Mouse (Mus musculus): Measurements from ENCODE around the gene Klra3.
"Not testable (repeated sequence)": the region's sequence is repeated elsewhere in the genome, so short reads cannot be mapped to it uniquely, and the experiment has no call there.

The Klra3 gene

DNA sequence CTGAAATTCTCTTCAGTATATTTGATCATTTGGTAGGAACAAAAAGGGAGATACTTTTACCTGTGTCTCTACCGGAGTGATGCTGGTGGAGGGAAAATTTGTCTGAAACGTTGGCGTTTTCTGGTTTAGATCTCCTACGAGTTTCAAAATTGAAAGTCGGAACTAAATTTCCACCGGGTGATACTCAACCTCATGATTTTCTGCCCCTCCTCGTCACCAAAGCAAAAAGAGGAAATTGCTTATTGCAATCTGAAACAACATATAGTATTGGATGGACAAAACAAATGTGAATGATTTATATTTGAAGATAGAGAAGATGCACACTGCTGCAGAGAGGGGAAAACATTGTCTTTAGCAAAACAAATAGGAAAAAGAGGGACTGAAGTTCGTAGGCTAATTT lies at the start of gene Klra3:
Gene Klra3 (minus strand): TSS at position 164 of the 400 bp plus-strand sequence.
- no peak for DNase-seq (ENCODE audit: low spot score in 2 of 2)

DNA sequence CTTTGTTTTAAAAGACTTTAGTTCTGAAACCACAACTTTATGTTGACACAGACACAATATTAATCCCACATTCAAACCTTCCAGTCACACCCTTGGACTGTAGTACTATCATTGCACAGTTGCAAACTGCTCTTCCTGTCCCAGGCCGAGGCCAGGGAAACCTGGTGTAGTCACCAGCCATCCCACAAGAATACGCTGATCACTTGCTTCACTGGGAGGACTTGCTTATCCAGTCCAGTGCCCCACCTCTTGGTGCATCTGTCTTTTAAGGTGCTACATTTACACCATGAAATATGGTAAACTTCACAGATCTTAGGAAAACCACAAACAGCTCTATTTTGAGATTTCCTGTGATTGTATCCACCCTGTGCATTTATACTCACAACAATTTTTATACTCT lies 49.4 kb upstream of the Klra3 start, which contains the start of gene Klra1:
Gene Klra1 (minus strand): TSS at position 125 of the 400 bp plus-strand sequence.
- peak; percentile 1 to 35 for DNase-seq (ENCODE audit: low spot score in 2 of 2)

DNA sequence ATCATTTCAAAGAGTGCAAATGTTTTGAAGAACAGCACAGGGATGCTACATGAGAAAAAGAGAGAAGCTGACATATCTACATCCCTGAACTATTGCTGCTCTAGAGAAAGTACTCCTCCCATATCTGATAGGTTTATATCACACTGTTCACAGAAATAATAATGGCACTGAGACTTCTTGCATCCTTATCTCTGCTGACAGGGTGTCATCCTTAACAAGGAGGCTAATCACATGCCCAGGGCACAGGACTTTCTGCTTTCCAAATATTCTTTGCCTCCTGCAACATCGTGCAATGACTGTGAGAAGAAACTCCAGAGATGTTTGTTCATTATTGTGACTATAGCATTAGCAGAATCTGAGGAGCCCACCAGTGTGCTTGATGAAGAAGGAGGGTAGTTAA lies 48.4 kb upstream of the Klra3 start:
- no peak for DNase-seq (ENCODE audit: low spot score in 2 of 2)

DNA sequence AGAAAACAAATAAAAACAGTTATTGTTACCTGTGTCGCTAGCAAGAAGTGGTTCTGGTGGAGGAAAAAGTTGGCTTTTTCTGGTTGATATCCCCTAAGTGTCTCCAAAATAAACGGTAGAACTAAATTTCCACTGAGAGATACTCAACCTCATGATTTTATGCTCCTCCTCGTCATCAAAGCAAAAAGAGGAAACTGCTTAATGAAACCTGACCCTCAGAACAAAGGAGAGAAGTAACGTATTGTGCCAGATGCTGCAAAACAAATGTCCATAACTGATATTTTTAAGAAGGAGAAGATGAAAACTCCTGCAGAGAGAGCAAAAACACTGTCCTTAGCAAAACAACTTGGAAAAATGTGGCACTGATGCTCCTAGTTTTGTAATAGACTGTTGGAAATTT lies 45.0 kb upstream of the Klra3 start:
- no peak for DNase-seq (ENCODE audit: low spot score in 2 of 2)

DNA sequence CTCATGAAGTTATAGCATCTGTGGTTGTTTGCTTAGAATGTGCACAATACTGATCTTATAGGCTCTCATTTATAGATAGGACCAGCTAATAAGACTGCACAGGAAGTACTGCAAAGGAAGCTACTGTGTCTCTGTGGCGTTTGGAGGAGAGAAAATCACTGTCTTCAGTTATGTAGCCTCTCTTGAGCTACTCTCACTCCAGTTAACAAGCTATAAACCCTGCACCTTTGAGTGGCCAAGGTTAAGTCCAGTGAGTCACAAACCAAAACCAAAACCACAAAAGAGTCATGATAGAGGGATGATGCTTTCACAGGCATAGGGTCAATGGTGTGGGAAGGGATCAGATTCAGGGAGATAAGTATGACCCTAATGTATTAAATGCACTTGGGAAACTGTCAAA lies 8.0 kb upstream of the Klra3 start:
- DNase-seq (ENCODE audit: low spot score in 2 of 2): peak; percentile 3 to 16

DNA sequence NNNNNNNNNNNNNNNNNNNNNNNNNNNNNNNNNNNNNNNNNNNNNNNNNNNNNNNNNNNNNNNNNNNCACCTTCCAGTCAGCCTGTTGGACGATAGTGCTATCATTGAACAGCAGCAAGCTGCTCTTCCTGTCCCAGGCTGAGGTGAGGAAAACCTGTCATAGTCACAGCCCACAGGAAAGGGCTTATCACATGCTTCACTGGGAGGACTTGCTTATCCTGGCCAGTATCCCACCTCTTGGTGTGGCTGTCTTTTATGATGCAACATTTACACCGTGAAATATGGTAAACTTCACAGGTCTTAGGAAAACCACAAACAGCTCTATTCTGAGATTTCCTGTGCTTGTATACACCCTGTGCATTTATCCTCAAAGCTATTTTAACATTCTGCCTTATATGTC lies 4.6 kb upstream of the Klra3 start:
- DNase-seq (ENCODE audit: low spot score in 2 of 2): peak; percentile 5 to 46

DNA sequence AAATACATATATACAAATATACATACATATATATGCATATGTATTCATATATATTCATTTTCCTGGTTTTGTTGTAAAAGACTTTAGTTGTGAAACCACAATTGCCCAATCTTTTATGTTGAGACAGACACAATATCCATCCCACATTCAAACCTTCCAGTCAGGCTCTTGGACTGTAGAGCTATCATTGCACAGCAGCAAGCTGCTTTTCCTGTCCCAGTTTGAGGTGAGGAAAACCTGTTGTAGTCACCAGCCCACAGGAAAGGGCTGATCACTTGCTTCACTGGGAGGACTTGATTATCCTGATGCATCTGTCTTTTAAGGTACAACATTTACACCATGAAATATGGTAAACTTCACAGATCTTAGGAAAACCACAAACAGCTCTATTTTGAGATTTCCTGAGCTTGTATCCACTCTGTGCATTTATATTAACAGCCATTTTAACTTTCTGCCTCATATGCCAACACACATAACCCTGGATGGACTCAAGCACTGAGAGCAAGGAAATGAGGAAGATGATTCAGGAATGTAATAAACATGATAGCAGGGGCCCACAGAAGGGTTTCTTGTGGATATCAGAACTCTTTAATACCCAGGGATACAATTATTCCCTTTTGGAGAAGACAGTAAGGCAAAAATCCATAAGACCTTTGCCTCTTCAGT lies 49.3 kb downstream of the Klra3 start:
- DNase-seq (ENCODE audit: low spot score in 2 of 2): no peak

DNA sequence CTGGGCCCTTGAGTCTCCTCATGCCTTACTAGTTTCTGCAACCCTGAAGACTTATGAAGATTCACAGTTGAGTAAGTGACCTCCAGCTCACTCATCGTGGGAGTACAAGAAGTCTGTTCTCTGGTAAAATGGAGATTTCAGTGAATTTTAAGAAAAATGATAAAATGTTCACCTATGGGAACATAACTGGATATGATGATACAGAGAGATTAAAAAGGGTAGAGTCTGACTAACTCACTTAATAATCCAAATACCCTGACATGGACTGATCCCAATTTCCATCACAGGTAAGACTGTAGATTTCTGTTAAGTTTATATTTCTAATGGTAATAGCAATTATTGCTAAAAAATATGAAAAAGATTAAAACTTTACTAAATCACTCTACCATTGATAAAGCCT lies 55.5 kb downstream of the Klra3 start, which contains the start of gene Klra10:
Gene Klra10 (minus strand): TSS at position 101 of the 400 bp plus-strand sequence.
- DNase-seq (ENCODE audit: low spot score in 2 of 2): not testable (repeated sequence)
